Mouse (Mus musculus): ENCODE measurements around the gene Npas3.
A peak's percentile ranks its signal among the peaks of the same experiment; 100 is the strongest.

Npas3 gene

DNA sequence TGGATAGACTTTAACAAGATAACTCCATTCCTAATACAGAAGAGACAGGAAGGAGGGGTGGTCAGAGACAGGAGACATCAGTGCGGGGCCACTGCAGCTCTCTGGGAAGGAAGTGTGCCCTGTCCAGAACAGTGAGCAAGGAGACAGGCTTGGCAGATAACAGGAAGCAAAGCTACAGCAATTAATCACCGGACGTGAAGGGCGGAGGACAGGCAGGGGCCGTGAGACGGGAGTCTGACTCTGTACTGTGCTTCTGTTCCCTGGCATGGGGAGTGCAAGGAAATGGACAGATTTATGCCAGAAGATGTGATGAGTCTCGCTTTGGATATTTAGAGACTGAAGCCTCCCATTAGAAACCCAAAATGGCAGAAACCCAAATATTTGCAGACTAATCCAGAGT is 47.3 kb downstream of the Npas3 start:
- no peak for DNase-seq (ENCODE audit: low spot score)

DNA sequence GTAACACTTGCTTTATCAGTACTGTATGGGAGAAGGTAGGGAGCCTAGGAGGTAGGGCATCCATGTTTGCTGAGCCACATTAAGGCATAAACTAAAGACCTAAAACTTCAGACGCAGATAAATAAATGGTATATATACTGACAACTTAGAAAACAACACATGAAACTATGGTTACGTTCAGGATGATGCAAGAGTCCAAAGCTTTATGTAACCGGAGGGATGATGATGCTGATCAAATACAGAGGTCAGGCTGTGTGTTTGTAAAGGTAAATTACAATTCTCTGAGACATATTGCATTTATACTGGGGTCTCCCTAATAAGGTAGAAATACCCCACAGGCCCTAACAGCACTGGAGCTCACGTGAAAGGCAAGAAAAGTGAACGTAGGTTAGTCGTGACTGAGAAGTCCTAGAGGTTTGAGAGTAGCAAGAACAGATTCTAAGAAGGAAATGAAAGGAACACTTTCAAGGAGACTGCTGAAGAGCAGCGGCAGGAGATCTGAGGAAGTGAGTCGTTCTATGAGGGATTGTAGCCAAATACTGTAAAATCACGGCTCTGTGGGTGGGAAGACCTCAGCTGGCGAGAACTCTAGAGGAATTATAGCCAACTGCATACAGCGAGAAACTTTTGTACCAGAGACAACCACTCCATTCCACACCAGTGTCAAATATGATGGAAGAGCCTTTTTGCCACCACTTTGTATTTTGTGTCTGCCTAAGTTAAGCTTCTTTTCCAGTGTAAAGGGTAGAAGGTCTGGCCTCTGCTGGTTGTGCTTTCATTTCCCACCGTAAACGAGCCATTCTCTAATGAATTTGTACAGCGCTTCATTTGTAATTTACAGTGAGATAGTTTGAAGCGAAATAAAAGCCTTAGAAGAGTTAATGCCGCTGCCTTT is 49.7 kb downstream of the Npas3 start:
- no peak for DNase-seq (ENCODE audit: low spot score)

DNA sequence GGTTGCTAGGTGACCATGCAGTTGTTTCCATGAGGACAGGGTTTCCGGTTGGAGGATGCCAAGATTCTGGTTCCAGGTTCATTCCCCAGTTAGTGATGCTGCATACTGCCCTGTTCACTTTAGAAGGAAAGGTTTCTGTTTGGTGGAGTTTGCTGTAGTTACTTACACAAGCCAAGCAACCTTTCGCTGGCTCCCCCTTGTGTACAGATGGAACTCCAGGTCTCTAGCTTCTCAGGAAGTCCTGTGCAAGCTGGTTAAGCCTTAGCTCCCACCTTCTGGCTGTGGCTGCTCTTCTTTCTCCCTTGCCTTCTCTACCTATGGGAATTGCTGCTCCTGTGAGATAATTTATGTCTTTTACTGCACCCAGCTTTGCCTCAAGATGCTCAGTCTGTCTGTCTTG is 52.5 kb downstream of the Npas3 start:
- no peak for DNase-seq (ENCODE audit: low spot score)

DNA sequence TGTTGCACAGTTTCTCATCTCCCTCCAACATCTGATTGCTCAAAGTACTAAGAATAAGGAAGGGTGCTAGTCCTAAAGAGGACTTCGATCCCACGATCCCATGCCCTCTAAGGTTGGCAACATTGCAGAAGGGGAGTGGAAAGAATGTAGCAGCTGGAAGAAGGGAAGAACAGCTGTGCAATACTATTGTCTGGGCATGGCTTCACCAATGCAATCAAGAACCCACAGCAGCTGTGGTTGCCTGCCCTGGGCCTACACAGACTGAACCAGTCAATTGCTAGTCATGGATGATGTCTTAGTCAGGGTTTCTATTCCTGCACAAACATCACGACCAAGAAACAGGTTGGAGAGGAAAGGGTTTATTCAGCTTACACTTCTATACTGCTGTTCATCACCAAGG is 53.7 kb downstream of the Npas3 start:
- no peak for DNase-seq (ENCODE audit: low spot score)

DNA sequence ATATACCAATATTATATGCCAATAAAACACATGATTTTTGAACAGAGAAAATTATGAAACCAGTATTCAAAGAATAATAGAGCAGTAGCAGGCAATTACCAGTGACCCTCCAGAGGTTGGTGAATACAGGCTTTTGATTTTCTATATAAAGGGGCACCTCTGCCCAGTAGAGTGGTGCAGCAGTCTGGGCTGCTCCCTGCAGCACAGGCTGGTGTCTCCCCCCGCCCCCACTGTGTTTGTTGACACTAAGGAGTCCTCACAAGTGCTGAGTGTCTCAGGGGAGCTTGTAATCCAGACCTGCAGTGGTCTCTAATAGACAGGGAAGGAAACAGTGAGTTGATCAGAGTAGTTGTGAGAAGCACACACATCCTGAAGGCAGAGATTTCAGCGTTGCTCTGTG is 68.2 kb downstream of the Npas3 start:
- DNase-seq (ENCODE audit: low spot score), result no peak

DNA sequence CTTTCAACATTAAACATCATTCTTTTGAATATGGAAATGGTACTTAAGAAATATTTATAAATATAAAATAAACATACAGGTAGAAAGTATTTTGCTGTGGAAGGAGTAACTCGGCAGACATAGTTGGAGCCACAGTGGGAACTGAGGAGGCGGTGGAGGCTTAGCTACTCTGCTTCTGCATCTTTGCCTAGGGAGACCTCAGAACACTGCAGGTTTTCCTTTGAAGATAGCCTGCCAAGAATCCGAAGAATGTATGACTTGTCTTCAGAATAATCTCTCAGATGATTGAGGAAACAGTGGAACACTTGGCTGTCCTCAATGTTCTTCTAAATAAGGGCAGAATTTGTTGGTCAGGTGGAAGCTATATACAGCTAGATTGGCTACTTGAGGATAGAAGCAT is 69.3 kb downstream of the Npas3 start:
- no peak for DNase-seq (ENCODE audit: low spot score)

DNA sequence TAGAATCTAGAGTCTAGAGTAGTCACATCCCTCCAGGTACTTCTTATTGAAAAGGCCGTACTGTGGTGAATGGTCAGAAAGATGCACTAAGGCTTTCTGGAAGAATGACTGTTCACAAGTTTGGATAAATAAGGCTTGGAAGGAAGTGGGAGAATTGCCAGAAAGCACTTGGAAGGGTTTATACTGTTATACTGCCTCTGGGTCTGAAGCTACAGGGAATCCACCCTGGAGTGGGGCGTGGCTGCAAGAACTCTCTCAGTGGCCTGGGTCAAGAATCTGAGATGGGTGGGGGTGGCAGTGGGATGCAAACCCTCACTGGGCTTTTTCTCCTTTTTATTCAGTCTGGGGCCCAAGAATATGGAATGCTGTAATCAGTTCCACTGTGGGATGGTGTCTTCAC is 72.0 kb downstream of the Npas3 start:
- DNase-seq (ENCODE audit: low spot score), result no peak

DNA sequence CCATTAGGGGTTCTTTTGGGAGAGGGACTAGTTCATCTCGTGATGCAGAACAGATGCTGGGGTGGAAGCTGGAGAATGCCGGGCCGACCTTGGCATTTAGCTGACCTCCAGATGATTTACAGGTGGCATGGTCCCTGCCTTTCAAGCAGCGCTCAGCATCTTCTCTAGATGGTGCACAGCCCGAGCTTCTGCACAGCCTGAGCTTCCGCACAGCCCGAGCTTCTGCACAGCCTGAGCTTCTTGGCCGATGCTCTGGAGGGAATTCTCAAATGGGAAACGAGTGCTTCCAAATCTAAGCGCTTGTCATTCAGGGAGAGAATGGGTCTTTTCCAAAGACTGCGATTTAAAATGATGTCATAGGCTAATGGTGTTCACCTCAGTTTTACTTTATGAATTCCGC is 72.5 kb downstream of the Npas3 start:
- no peak for DNase-seq (ENCODE audit: low spot score)

DNA sequence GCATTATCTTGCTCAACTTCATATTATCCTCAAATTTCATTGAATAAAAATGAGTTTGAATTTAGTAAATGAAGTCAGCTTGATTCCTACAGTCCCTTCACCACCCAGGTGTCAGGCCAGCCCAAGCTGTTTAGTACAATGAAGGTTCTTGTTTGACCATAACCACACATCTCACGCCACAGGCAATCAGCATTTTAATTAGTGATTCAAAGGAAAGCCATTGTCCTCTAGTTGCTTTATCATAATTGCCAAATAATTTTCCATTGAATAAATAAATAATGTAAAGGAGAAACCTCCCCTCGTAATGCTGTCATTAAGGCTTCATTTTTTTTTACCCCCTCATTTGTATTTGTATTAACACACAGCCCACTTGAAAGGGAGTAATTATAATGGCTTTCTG is 73.5 kb downstream of the Npas3 start:
- DNase-seq (ENCODE audit: low spot score), result no peak

DNA sequence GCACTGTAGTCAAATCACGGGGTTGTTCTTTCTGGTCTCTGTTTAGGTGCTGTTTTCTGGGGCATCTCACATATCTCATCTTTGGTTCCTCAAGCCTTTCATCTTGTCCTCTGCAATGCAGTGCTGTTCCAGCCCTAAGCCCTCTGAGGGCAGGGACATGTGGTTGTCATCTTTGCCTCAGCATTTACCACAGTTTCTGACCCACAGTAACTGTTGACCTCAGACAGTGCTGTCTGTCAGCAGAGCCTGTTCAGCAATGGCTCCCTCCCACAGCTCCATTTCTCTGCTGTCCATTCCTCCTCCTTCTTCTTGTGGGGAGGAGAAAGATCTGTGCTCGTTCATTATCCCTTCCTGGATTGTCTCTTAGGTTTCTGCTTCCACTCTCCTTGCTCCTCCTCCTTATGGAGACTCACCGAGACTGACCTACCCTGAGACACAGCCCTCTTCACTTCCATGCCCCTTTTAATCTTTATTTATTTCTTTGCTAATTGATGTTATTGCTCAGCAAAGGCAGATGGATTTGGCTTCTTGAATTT is 79.2 kb downstream of the Npas3 start:
- DNase-seq (ENCODE audit: low spot score), result no peak

DNA sequence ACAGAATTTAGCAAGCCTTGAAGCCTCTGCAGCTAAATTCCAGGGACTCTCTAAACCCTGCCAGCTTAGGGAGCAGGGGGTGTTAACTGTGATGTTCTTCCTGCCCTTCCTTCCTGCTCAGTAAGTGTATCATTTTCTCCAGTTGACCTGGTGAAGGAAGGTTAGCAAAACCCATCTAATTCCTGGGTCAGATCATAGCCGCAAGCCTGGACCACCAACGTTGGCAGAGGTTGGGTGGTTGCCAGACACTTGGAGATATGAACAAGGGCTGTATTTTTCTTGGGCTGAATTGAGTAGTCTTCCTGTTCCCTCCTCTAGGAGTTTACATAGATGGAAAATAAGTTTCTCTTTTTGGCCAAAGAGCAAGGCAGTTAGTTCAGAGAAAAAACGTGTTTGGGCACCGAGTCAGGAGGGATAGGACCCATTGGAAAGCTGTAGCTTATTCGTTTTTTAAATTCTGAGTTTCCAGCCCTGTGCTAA is 79.8 kb downstream of the Npas3 start:
- DNase-seq (ENCODE audit: low spot score), result peak; percentile 3

DNA sequence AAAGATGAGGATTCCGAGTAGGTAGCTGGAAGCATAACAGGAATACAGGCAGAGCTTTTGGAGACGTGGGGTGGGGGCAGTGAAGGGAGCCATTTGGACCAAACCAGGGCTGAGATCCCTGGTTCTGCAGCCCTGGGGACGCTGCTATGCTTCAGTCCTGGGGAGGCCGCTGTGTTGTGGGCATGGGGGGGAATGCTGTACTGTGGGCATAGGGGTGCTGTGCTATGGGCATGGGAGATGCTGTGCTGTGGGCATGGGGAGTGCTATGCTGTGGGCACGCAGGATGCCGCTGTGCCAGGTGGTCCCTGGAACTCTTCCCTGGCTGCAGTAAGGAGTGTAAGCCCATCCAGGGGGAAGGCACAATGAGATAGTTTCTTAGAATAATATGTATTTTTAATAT is 81.7 kb downstream of the Npas3 start:
- no peak for DNase-seq (ENCODE audit: low spot score)

DNA sequence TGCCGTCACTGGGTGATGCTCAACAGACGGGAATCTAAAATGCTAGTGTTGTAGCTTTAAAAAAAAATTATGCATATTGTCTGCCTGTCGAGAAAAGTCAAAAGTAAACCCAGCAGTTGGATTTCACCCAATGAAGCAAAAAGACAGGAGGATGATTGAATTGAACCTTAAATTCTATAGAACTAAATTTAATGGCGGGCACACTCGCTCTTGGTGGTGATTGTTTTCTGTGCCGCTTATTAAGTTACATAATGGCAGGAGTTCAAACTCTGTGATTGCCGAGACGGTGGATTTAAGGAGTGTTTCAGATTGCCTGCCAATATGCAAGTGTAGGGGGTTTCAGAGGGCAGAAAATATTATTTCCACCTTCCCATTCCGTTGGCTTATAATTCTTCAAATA is 82.9 kb downstream of the Npas3 start:
- DNase-seq (ENCODE audit: low spot score), result no peak

DNA sequence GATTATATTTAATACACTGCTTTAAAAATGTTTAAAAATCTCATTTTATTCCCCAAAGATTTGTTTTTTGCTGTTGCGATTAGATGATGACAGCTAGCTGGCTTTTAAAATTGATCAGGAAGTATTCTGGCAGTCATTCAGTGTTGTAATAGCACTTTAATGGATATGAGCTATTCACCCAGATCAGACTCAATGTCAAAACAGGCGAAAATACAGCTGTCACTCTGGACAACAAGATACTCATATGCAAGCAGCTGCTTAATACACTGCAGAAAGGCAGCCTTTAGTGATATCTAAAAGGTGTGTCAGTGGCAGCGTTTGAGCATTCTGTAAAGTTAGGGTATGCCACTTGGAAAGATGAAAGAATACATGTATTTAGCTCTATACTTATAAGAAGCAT is 83.3 kb downstream of the Npas3 start:
- no peak for DNase-seq (ENCODE audit: low spot score)

DNA sequence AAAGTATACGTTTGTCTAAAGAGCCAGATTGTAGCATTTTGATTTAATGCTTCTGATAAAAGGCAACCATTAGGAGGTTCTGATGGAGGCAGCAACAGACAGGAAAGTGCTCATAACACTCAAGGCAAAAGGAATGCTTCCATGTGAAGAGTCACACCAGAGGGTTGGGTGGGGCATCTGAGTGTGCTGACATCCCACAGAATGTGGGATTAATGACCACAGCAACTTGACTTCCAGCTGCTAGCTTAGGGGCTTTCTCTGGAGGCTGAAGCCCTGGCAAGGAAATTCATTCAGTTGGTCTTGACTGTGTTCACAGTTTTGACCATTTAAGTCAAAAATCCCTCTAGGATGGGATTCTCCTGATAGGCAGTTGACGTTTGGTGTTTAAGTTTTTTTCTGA is 84.8 kb downstream of the Npas3 start:
- no peak for DNase-seq (ENCODE audit: low spot score)

DNA sequence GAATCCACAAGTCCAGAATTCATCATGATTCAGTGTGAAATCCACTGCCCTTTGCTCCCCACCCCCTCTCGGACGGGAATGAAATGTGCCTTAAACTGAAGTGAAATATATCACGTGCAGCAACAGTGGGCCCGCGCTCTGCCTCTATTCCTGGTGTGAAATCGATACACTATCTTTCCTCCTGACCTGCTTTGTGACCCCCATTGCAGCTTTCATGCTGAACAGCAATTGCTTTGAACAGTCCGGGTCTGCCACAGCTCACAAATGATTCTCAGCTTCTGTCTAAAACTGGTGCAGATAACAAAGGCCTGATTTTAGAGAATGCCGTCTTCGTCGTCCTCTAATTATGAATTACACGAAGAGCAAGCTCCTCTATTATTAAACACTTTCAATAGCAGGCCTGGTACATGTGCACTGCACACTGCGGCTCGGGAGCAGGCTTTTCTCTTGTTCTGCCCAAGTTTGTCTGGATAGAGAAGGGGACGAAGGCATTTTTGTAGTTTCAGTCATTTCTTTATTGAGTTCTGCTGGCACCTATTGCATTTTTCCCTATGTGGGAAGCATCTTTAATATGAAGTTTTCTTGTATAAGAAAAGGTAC is 90.0 kb downstream of the Npas3 start:
- DNase-seq (ENCODE audit: low spot score), result no peak

DNA sequence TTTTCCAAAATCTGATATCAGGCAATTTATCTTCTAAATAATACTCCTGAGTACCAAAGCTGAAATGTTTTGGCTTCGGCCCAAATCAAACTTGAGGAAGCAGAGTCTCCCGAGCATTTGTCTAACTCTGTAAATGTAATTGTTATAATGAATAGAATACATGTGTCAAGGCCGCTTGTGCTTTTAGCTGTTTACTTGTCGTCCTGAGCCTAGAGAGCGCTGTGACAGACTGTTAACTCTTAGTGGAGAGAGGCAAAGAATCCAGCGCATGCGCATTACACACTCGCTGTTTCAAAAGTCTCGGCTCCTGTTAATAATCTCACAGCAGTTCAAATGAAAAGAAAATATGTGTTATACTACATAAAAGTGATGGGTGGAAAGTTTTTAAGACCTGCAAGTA is 94.3 kb downstream of the Npas3 start:
- DNase-seq (ENCODE audit: low spot score), result no peak

DNA sequence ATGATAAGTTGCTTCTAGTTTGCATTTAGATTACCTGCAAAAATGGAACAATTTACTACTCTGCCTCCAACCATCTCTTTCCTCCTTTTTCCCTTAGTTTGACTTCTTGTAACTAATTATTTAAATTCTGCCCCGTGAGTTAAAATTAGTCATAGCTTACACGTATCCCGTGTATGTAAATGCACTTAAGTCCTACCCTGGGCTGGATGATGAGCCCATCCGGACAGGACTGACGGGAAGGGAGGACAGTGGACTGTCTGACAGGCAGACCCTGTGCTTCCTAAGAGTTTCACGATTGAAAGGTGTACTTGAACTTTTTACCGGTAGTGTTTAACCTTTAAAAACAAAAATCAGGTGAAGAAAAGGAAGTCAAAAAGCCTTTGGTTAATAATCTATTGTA is 103.4 kb downstream of the Npas3 start:
- DNase-seq (ENCODE audit: low spot score), result no peak

DNA sequence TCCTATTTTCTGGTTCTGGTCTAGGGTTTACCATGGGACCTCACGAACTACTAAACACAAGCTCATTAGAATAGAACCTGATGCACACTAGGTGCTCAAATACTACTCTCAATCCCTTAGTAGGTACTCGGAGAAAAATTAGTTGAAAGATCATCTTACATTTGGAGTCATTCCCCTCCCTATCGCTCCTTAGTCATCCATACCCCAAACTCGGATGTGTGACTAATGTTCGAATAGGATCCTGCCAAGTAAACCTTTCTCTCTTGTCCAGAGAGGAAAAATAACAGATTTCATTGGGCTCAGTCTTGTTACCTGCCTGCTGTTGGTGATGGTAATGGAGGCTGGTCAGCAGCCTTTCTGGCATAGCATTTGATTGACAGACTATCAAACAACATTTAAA is 117.3 kb downstream of the Npas3 start:
- no peak for DNase-seq (ENCODE audit: low spot score)

DNA sequence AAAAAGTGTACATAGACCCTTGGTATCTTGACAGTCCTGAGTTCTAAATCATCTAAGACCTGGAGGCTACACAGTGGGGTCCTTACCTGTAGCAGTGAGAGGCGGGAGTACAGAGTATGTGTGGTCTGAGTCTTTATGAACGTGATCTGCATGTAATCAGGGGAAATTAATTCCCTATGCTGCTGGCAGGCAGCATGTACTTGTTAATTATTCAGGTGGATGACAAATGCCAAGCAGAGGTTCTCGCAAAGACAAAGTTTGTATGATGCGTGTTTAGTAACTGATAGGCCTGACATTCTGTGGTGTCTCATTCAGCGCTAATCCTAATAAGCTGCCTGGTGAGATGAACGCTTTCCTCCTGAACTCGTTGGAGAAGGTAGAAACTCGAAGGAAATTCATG is 136.4 kb downstream of the Npas3 start:
- DNase-seq (ENCODE audit: low spot score), result no peak

DNA sequence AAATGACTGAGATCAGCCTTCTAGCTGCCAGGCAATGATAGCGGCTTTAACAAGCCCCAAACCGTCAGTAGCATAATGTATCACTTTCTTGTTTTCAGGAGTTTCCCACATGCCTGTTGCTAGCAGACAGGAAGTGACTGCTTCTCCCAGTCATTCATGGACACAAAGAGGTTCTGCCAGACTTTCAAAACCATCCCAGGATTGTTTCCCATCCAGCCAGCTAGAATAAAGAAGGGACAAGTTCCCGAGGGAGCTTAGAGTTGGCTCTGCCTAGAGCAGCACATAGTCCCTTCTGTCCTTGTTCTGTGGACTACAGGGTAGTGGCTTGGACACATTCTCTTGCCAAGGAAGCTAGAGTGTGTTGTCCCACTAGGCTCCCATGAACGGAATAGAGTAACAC is 157.4 kb downstream of the Npas3 start:
- no peak for DNase-seq (ENCODE audit: low spot score)

DNA sequence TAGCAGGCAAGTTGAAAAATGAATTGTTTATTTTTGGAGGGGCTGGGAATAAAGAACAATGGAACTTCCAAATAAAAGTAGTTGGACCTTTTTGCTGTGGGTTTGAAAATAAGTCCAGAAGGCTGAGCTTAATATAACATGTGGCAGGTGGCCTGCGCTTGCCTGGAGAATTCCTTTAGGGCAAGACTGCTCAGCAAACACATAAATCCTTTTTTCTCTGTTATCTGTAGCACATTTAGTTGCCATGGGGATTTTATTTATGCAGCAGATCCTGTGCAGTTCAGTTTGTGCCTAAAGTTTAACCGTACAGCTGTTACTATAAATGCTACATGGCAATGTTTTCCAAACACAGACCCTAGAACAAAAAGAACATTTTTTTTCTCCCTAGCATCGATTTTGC is 159.3 kb downstream of the Npas3 start:
- no peak for DNase-seq (ENCODE audit: low spot score)

DNA sequence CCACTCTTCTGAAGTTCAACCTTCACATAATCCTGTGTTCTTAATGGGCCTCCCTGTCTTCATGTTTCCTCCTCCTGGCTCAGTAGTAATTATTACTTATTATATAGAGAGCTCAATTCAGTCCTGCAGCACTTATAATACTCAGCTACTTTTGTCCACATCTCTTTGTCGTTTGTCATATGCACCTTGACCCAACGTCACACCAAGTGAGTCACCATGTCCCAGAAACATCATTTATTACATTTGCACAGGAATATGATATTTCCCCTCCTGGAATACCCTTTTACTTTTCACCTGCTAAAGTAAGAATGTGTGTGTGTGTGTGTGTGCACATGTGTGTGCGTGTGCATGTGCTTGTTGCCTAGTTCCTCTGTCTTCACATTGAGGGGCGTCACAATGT is 161.2 kb downstream of the Npas3 start:
- DNase-seq (ENCODE audit: low spot score), result no peak

DNA sequence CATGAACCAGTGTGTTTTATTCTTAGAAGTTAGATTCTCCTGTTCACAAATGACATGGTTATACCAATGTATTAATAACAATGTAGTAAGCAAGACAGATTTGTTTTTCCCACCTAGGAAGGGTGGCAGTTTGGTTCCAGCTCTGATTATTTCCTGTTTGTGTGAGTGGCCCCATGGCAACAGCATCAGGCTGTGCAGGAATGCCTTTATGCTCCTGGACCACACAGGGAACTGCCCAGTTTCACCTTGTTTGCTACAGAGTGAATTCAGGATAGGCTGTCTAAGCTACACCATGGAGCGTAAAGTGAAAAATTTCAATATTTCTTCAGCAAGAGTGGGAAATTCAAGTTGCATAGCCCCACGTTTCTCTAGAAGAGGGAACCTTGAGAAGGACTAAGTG is 162.2 kb downstream of the Npas3 start:
- no peak for DNase-seq (ENCODE audit: low spot score)
